Mouse (Mus musculus): ENCODE data around the gene Prkcb.

Gene Prkcb

DNA sequence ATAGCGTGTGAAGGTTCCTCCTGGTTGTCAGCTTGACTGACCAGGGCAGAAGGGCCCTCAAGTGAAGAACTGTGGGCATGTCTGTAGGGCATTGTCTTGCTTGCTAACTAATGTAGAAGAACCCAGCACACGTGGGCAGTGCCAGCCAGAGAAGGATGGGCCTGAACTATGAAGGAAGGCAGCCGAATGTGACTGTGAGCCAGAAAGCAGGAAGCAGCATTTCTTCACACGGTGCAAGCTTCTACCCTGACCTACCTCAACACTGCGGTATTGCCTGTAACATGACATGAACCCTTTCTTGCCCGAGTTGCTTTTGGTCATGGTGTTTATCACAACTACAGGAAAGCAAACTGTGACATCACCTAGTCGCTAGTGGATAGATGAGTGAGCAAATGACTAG, 113.5 kb downstream of the Prkcb start:
- in situ Hi-C loops (cut with MboI) = no loop called here

GRCm38 (mm10) chr7:122403343-122403742, 114.8 kb downstream of the Prkcb start:
- in situ Hi-C loops (cut with MboI) = no loop called here

DNA sequence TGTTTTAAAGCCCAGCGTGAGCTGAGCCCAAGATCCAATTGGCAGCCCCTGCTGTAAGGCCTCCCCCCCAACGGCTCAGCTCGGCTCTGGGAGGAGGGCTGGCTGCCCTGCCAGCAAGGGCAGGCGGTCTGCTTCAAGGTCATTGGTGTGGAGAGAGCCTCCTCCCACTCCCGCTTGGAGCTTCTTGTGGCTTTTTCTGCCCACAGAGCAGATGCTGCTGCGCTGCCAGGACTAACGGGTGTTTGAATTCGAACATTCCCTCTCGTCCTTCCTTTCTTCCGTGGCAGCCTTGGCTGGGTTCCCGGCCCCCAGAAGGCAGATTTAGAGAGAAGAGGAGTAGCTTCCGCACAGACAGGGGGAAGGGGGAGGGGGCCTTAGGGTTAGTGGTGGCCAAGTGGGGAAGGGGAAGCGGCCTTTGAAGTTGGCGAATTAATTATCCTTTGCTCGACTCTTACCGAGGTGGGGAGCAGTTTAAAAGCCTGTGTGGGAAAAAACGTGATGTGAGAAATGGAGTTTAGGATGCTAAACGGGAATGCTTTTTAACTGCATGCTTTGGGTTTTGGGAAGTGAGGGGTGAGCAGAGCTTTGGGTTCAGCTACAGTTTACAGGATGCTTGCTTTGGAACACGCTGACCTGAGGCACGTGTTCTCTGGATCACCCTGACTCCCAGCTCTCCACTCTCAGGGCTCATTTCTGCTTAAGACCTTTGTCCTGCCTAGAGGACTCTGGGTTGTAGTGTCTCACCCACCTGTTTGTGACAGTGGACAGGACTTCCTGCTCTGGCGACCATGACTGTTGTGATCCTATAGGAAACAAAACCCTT, 116.2 kb downstream of the Prkcb start:
- in situ Hi-C loops (cut with MboI) = no loop called here

DNA sequence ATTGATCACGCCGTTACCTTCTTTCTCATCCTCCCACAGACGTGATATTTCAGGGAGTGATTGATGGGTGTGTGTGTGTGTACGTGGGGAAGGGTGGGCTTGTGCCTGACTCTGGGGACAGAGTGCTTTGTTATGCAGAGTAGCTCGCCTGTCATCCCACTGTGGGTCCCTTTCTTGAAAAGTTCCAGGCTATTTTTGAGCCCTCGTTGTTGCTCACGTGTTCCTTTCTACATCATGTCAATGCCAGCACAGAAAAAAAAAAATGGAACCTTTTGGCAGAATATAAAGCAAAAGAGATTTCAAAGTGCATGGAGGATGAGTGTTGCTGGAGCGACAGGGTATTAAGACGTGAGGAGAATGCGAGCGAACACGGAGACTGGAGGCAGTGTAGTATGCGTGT, 118.1 kb downstream of the Prkcb start:
- in situ Hi-C loops (cut with MboI) = no loop called here

DNA sequence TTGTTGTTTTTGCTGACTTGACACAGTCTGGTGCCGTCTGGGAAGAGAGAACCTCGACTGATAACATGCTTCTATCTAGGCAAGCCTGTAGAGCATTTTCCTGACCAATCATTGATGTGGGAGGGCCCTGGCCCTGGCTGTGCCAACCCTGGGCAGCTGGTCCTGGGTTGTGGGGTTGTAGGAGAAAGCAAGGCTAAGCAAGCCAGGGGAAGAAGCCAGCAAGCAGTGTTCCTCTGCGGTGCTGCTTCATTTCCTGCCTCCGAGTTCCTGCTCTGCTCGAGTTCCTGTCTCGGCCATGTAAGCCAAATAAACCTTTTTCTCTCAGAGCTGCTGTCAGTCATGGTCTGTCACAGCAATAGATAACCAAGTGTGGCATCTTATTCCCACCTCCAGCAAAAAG, 121.4 kb downstream of the Prkcb start:
- in situ Hi-C loops (cut with MboI) = no loop called here

- in situ Hi-C loops (cut with MboI) = no loop called here
These were observed 122.3 kb downstream of the Prkcb start for GRCm38 (mm10) chr7:122410873-122411272.

GRCm38 (mm10) chr7:122413231-122413630, 124.7 kb downstream of the Prkcb start:
- in situ Hi-C loops (cut with MboI) = no loop called here

DNA sequence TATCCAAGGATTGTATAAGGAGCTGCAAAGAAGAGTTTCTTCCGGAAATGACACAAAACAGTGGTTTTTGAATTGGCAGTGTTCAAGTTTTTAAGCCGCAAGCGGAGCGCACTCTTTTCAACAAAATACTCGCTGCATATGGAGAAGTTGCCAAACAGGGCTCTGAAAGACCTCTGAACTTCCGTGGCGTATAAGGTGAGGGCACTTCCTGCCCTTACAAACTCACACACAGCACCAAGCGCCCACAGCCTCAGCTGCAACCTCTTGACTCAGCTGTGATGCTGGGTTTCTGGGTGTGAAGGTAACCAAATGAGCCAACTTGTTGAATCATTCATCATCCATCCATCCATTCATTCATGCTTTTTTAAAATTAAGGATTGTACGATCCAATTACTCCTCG, 125.6 kb downstream of the Prkcb start:
- in situ Hi-C loops (cut with MboI) = no loop called here

DNA sequence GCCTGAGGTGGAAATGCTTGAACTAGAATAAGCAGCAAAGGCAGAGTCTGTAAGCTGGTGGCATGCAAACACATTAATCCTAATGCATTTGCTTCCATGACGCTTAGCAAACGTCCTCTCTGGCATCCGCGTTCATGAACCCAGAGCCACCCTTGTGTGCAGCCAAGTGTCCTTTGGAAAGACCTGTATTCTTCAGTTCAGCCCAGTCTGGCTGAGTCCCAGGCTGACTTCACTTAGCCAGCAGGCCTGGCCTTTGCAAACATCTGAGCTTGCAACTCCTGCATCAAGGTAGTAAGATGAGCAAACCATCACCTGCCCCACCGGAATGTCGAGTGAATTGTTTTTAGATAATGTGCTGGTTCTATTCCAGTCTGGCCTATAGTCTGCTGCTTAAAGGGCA, 126.1 kb downstream of the Prkcb start:
- in situ Hi-C loops (cut with MboI) = no loop called here

DNA sequence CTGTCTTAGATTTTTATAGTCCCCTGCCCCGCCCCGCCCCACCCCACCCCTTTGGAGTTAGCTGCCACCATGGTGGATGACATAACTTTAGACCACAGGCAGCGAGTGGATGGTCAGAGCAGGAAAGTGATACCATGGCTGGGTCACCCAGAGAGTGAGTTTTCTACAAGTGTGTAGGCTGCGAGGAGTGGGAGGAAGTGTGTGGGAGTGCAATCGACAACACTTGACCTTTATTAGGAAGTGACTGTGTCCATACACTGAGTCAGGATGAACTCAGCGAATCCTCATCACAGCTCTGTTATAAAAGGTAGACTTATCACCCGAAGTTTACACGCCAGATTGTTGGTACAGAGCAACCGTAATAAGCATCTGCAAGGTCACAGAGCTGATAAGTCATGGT, 126.8 kb downstream of the Prkcb start:
- in situ Hi-C loops (cut with MboI) = no loop called here

- in situ Hi-C loops (cut with MboI) = no loop called here
These were observed 127.4 kb downstream of the Prkcb start for GRCm38 (mm10) chr7:122415904-122416303.

GRCm38 (mm10) chr7:122418551-122418950, 130.0 kb downstream of the Prkcb start:
- in situ Hi-C loops (cut with MboI) = no loop called here

GRCm38 (mm10) chr7:122423816-122424215, 135.3 kb downstream of the Prkcb start:
- in situ Hi-C loops (cut with MboI) = no loop called here

DNA sequence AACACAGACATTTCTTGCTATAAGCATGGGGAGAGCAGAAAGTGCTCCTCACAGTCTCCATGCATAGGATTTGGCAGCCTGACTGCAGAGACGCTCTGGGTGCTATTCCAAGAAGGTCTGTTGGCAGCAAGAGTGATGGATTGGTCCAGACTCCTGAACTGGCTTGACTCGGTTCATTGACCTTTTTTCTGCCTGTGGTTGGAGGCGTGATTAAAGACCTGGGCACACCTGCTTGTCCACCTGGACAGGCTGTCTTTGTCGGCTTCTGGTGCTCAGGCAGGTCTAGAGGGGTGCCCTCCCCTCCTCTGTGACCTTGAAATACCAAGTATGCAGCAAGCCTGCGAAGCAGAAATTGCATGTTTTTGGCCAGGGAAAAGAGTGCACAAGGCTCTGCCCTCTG, 140.6 kb downstream of the Prkcb start:
- in situ Hi-C loops (cut with MboI) = no loop called here

DNA sequence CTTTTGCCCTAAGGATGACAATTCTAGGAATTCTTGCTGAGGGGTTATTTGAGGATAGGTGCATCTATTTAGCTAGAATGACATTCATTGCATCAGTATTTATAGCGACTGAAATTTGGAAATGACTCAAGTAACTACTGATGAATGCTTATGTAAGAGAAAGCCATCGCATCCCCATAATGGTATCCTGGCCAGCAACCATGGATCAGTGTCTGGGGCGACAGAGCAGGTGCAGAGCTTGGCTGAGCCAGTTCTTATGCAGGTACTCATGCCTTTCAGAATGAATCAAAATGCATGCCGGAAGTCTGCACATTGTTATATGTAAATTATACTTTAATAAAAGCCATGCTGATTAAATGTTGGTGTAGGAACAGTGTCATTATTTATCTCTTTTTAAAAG, 143.8 kb downstream of the Prkcb start:
- in situ Hi-C loops (cut with MboI) = no loop called here

GRCm38 (mm10) chr7:122433377-122433776, 144.8 kb downstream of the Prkcb start:
- in situ Hi-C loops (cut with MboI) = no loop called here

GRCm38 (mm10) chr7:122434941-122435340, 146.4 kb downstream of the Prkcb start:
- in situ Hi-C loops (cut with MboI) = no loop called here

DNA sequence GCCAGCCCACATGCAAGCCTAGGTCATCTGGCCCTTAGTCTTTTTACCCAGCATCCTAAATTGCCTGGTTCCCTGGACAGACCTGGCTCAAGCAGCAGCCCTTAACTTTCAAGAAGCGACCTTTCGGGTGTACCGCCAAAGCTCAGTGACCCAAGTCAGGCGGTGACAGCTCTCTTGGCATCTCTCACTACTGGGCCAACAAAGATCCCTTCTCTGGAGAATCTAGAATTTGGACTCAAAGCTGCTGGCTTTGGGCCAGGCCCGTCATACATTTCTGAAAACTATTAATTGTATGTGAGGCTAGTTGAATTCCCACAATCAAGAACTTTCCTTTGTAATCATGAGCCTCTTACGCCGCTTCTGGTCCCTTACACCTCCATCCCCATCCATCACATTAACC, 147.0 kb downstream of the Prkcb start:
- in situ Hi-C loops (cut with MboI) = no loop called here

GRCm38 (mm10) chr7:122437390-122437789, 148.8 kb downstream of the Prkcb start:
- in situ Hi-C loops (cut with MboI) = no loop called here

DNA sequence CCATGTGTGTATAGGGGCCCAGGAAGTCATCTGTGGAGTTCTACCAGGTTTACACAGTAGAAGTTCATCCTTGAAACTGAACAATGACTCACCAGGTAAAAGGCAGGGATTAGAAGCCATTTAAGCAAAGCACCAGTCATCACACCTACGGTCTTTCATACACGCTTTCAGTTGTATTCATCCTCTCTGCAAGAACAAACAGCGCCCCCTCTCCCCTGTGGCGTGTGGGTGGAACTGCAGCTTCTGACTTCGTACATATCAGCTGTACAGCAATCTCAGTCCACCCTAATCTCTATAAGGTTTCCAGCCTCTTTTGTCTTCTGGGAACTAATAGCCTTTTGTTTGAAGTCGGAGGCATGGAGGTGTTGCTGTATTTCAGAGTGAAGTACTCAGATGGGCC, 156.5 kb downstream of the Prkcb start:
- in situ Hi-C loops (cut with MboI) = no loop called here

- in situ Hi-C loops (cut with MboI) = no loop called here
These were observed 164.1 kb downstream of the Prkcb start for GRCm38 (mm10) chr7:122452671-122453070.

DNA sequence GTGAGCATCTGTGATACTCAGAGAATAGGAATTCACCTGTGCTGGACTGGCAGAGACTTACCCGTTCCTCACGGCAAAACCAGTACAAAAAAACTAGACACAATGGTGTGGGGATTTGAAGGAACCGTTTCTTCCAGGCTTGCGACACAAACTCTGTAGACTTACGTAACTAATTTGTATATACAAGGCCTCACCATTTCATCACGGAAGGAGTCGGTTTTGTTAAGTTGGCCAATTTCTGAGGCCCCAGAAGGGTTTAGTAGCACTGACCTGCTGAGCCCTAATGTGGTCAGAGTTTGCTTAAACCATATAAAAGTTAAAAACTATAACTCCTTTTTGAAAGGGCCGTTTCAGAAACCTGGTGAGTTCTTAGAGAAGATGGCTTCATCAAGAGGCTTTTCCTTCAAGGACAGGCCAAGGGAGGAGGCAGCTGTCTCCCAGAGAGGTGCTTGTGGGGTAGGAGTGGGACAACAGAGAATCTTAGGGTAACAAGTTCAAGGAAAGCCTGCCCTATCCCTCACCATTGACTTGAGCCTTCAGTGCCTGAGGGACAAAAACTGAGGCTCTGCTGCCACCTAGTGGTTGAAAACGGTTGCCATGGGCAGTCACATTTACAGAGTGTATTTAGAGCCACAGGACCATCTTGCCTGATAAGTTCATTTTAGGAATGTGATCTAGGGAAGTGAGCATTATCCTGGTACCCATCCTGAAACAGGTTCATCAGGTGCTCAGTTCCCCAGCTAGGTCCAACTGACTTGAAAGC, 170.8 kb downstream of the Prkcb start:
- in situ Hi-C loops (cut with MboI) = no loop called here

- in situ Hi-C loops (cut with MboI) = no loop called here
These were observed 171.5 kb downstream of the Prkcb start for GRCm38 (mm10) chr7:122460020-122460419.
